Mouse (Mus musculus) left cerebral cortex, adult 11 months (tissue): ENCODE measurements around the gene Ccng2.
A peak's percentile ranks its signal among the peaks of the same experiment; 100 is the strongest.

Source experiments
- DNase-seq: peaks from one replicate; pipeline ENCODE4 v3.0.0; 2022; ENCODE audit warnings: low spot score

Gene Ccng2

DNA sequence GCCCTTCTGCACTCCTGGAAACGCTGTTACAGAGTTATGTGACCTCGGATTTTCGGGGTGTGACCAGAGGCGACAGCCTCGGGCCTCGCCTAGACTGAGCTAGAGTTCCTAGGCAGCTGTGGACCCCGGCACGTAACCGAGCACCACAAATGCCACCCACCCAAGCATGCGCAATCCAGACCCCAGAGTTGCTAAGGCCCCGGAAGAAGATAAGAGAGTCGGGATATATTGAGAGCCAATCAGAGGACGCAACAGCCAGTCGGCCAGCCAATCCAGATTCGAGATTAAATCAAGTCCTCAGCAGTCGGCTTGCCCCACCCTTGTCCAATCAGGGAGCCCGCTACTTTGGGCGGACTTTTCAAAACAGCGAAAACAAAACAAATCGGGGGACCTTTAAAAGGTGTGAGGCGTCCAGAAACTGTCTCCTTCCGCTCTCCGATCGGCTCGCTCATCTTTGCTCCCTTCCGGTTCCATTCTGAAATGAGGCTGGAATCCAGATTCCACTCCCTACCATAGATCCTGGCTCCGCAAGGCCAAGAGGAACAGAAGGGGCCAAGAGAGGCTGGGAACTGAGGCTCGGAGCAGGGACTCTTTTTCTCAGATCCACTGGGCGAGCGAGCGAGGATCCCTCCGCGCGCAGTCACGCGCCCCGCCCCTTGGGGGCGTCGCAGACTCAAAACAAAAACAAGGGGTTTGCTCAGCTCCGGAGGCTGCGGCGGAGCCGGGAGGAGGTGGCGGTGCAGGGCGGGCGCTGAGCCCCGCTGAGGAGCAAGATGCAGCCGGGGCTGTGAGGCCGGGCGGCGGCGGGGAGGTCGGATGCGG lies at the start of gene Ccng2:
Gene Ccng2 (plus strand): TSS at position 375 of the 822 bp plus-strand sequence.
- peak; percentile 98 for DNase-seq

DNA sequence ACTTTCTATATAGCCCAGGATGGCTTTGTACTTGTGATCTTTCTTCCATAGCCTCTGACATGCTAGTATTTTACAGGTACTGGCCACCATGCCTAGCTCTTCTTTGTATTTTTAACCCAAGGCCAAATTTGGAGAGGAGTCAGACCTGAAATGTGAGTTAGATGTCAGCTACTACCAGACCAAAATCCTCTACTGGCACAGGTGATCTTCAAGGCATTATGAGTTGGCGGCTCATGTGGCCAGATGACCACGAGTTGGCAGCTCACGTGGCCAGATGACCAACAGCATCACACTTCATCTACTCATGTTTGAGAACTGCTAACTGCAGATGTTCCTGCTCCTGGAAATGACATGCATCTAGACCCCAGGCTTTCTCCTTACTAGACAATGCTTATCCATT lies 48.7 kb upstream of the Ccng2 start:
- no peak for DNase-seq

DNA sequence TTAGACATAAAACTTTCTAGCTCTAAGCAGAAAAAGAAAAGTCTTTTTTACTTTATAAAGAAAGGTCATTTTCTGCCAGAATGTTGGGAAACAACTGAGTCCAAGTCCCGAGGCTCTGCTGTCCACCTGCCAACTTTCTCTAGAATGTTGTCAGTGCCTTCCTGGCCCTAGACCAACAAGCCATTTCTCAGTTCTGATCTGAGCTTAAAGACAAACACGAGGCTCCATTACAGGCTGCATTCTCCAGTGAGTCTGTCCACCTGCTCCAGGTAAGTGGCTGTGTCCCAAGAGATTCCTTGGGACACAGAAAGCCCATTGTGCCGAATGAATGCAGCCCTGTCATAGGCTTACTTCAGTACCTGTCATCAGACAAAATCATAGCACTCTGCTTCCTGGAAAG lies 45.4 kb upstream of the Ccng2 start:
- DNase-seq, result no peak

DNA sequence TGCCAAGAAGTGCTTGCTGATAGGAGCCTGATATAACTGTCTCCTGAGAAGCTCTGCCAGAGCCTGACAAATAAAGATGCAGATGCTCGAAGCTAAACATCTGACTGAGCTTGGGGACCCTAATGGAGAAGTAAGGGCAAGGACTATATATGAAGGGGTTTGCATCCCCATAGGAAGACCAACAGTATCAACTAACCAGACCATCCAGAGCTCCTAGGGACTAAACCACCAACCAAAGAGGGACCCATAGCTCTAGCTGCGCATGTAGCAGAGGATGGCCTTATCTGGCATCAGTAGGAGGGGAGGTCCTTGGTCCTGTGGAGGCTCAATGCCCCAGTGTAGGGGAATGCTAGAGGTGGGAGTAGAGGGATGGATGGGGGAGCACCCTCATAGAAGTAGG lies 42.5 kb upstream of the Ccng2 start:
- no peak for DNase-seq

- DNase-seq, result no peak
These were observed 39.9 kb upstream of the Ccng2 start for GRCm38 (mm10) chr5:93227157-93227556.

DNA sequence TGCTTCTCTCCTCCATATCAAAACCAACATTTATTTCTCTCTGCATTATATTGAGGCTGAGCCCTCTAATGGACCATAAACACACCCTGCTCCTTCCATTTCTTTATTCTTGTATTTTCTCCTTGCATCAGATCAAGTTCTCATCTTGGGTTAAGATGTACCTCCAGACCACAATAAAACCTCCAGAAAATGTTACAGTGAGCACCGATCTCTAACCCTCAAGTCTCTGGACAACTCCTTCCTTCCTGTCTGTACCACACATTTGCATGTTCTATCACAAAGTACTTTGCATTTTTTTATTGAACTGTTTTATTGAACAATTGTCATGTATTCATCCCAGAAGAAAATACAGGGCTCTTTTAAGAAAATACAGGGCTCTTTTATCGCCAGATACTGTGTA lies 37.5 kb upstream of the Ccng2 start:
- DNase-seq, result no peak

GRCm38 (mm10) chr5:93231721-93232120 lies 35.3 kb upstream of the Ccng2 start:
- DNase-seq, result no peak

GRCm38 (mm10) chr5:93232838-93233237 lies 34.2 kb upstream of the Ccng2 start:
- no peak for DNase-seq

GRCm38 (mm10) chr5:93234130-93234529 lies 32.9 kb upstream of the Ccng2 start:
- no peak for DNase-seq

GRCm38 (mm10) chr5:93234605-93235004 lies 32.5 kb upstream of the Ccng2 start:
- no peak for DNase-seq

DNA sequence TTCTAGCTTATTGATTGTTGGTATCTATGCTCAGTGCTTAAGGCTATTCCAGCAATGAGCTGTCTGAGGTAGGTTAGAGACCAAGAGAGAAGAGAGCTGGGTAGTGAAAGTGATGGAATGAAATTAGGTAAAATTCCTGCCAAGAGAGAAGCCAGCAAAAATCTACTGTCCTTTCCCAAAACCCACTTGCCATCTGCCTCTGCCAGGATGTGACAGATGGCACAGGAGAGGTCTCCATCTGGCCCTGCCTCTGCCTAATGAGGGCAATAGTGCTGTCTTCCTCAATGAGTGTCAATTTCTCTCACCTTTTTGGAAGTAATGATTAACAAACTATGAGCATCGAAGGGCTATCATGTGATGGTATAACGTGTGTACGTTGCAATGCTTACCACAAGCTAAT lies 31.2 kb upstream of the Ccng2 start:
- DNase-seq, result no peak

- no peak for DNase-seq
These were observed 30.5 kb upstream of the Ccng2 start for GRCm38 (mm10) chr5:93236541-93236940.

DNA sequence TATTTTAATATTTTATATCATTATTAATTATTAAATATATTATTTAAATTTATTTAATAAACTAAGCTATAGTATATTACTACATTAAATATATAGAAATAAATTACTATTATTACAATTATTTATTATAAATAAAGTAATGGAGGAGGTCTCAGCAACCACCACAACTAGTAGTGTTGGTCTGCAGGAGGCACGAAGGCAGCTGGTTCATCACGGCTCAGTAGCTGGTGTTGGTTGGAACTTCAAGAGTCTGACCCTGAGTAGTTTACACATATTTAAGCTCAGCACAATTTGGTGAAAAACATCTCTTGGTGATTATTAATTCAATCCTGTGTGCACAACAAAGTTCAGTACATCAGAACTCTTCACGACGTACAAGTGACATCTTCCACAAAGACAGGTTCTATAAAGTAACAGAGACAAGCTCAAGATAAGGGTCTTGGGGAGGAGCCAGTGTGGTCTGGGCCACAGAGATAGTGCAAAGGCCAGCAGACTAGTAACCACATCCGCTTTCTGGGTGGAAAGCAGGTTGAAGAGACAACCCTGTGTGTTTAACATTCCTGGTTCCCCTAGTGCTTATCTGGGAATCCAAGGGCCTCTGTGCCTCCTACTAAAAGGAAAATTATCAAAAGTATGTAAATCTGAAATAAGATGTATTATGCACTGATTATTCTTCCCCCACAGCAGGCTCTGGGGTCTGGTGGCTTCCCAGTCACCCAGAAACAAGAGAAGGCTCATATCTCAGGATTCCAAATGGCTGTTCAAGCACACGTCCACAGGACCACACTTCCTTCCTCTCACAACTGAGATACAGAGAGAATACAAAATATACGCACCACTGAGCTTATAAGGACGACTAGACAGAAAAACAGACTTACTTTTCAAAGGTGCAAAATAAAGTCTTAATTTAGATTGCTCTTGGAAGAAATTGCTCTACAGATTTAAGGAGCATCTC lies 27.2 kb upstream of the Ccng2 start:
- no peak for DNase-seq

DNA sequence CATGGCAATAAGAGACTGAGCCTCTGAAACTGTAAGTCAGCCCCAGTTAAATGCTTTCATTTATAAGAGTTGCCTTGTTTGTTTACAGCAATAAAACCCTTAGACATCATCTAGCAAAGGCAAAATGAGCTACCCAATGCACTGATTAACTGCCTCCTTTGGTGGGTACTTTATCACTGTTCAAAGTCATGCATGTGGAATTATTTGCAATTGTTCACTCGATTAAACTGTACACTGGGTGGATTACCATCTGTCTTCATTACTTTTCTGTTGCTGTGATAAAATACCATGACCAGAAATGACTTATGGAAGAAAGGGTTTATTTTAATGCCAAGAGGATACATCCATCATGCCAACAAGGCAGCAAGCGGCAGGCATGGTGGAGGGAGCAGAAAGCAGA lies 21.8 kb upstream of the Ccng2 start:
- DNase-seq, result no peak

DNA sequence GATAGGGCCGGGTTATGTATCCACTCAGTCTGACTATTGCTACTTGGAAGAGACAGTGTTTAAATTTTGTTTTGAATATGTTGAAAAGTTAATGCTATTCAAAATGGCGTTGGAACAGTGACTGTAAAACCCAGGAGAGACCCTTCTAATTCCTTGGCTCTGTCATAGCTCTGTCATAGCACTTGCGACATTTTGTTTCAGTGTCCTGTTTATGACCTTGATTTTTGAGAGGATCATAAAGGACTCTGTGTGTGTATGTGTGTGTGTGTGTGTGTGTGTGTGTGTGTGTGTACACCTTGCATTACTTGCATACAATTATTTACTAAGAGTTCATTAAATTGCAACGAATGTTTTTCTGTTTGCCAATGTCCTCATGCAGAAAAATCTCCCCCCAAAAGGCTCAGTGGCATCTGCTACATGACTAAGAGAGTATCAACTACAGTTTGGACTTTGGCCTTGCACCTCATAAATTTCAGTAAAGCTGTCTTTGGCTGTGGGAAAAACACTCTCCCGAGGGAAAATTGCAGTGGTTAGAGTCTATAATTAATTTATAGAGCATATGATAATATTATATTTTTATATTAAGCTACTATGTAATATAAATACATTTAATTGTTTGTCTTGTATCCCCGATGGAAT lies 17.0 kb upstream of the Ccng2 start:
- DNase-seq, result no peak

GRCm38 (mm10) chr5:93251001-93251760 lies 15.9 kb upstream of the Ccng2 start:
- DNase-seq, result no peak

GRCm38 (mm10) chr5:93255759-93256265 lies 11.2 kb upstream of the Ccng2 start:
- DNase-seq, result no peak

- no peak for DNase-seq
These were observed 10.1 kb upstream of the Ccng2 start for GRCm38 (mm10) chr5:93256820-93257405.

- DNase-seq, result no peak
These were observed 7.7 kb upstream of the Ccng2 start for GRCm38 (mm10) chr5:93259349-93259748.

GRCm38 (mm10) chr5:93260983-93261382 lies 6.1 kb upstream of the Ccng2 start:
- no peak for DNase-seq

DNA sequence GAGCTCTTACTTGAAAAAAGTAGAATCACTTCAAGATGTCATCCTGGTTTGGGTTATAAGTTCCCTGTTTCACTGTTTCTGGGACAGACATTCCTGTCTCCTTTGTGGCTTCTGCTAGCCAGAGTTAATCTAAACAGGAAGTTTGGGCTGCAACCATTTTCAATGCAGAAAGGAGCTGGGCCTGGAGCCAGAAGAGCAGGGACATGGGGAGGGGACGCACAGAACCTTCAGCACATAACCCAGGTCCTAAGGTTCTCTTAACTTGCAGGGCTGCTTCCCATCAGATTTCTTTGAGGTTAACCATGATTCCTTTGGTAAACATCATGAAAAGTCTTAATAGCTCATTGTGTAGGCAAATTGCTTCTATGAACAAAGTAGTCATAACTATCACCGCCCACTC lies 4.3 kb upstream of the Ccng2 start:
- DNase-seq, result no peak
